Mouse (Mus musculus): ENCODE data around the gene Olfr102. TPM values are rescaled to one million over a fixed set of nuclear protein-coding genes. Genes with fewer than 3 reads are reported as not detected.

Gene Olfr102
- polyA plus RNA-seq, 1 experiment from 2014 or later: not detected

- Histone ChIP-seq H3K4me3 (ENCODE audit: low read depth, low read length) (no peak overlapping the region), H3K27ac (replicated peaks; ENCODE audit: low read depth, low read length) (no peak overlapping the region), H3K9me3 (ENCODE audit: control insufficient read depth, low read length) (no peaks in the 10 kb centered on the region), H3K27me3 (ENCODE audit: control insufficient read depth, insufficient read depth, low read length) (no peaks in the 10 kb centered on the region), H3K9ac (ENCODE audit: low read length) (no peak overlapping the region), H3K4me1 (ENCODE audit: control insufficient read depth, insufficient read depth, low read length) (no peaks in the 10 kb centered on the region), H3K4me2 (ENCODE audit: low read depth, severe bottlenecking) (no peak overlapping the region), H3K36me3 (ENCODE audit: control insufficient read depth, insufficient read depth, low read length) (no peaks in the 10 kb centered on the region)
- DNase-seq (ENCODE audit: low spot score): no peak
- ATAC-seq (ENCODE audit: insufficient number of reproducible peaks, low FRiP score, low TSS enrichment, low read depth): no peak
- 84% methylated on average over 2 of the region's 2 CpGs for WGBS
Observed at GRCm38 (mm10) chr17:37275626-37276248, 41.1 kb downstream of the Olfr102 start.

- ATAC-seq (ENCODE audit: insufficient number of reproducible peaks, low FRiP score, low TSS enrichment, low read depth): peak; percentile 53
- Histone ChIP-seq H3K27me3 (ENCODE audit: control insufficient read depth, insufficient read depth, low read length) (no peaks in the 10 kb centered on the region), H3K4me1 (ENCODE audit: control insufficient read depth, insufficient read depth, low read length) (no peaks in the 10 kb centered on the region), H3K4me2 (ENCODE audit: low read depth, severe bottlenecking) (peak overlapping the region; percentile 77; the same call in 1 of the 2 replicates), H3K4me3 (ENCODE audit: low read depth, low read length) (peak overlapping the region; percentile 41; the same call in 1 of the 2 replicates), H3K9ac (ENCODE audit: low read length) (no peak overlapping the region), H3K36me3 (ENCODE audit: control insufficient read depth, insufficient read depth, low read length) (no peaks in the 10 kb centered on the region), H3K9me3 (ENCODE audit: control insufficient read depth, low read length) (no peaks in the 10 kb centered on the region), H3K27ac (replicated peaks; ENCODE audit: low read depth, low read length) (no peak overlapping the region)
- WGBS: 65% methylated on average over 8 of the region's 8 CpGs
- DNase-seq (ENCODE audit: low spot score): no peak
Observed at GRCm38 (mm10) chr17:37270702-37271092, 46.2 kb downstream of the Olfr102 start.

GRCm38 (mm10) chr17:37270058-37270701 is 46.7 kb downstream of the Olfr102 start, which contains the start of gene H2-M3:
Gene H2-M3 (plus strand): TSS chr17:37270220.
- Histone ChIP-seq H3K27ac (replicated peaks; ENCODE audit: low read depth, low read length) (no peak within 1 kb of the TSS), H3K9ac (ENCODE audit: low read length) (no peak within 1 kb of the TSS), H3K4me2 (ENCODE audit: low read depth, severe bottlenecking) (peak within 1 kb of the TSS; percentile 77), H3K4me1 (ENCODE audit: control insufficient read depth, insufficient read depth, low read length) (no peaks in the 10 kb centered on the region), H3K27me3 (ENCODE audit: control insufficient read depth, insufficient read depth, low read length) (no peaks in the 10 kb centered on the region), H3K36me3 (ENCODE audit: control insufficient read depth, insufficient read depth, low read length) (no peaks in the 10 kb centered on the region), H3K9me3 (ENCODE audit: control insufficient read depth, low read length) (no peaks in the 10 kb centered on the region), H3K4me3 (ENCODE audit: low read depth, low read length) (peak within 1 kb of the TSS; percentile 41)
- ATAC-seq (ENCODE audit: insufficient number of reproducible peaks, low FRiP score, low TSS enrichment, low read depth): peak; percentile 94
- 5% methylated on average over 26 of the region's 26 CpGs for WGBS
- DNase-seq (ENCODE audit: low spot score): peak; percentile 94

- WGBS: 94% methylated on average over 1 of the region's 1 CpGs
- H3K27ac ChIP-seq (replicated peaks; ENCODE audit: low read depth, low read length): no peak within 1 kb of the TSS
- H3K4me3 ChIP-seq (ENCODE audit: low read depth, low read length): no peak within 1 kb of the TSS
- ATAC-seq (ENCODE audit: insufficient number of reproducible peaks, low FRiP score, low TSS enrichment, low read depth): no peak
- no peak within 1 kb of the TSS for H3K4me2 ChIP-seq (ENCODE audit: low read depth, severe bottlenecking)
- H3K36me3 ChIP-seq (ENCODE audit: control insufficient read depth, insufficient read depth, low read length): no peaks in the 10 kb centered on the region
- DNase-seq (ENCODE audit: low spot score): no peak
- no peaks in the 10 kb centered on the region for H3K9me3 ChIP-seq (ENCODE audit: control insufficient read depth, low read length)
- H3K4me1 ChIP-seq (ENCODE audit: control insufficient read depth, insufficient read depth, low read length): no peaks in the 10 kb centered on the region
- no peaks in the 10 kb centered on the region for H3K27me3 ChIP-seq (ENCODE audit: control insufficient read depth, insufficient read depth, low read length)
- H3K9ac ChIP-seq (ENCODE audit: low read length): no peak within 1 kb of the TSS
Observed at GRCm38 (mm10) chr17:37263626-37264025, 53.2 kb downstream of the Olfr102 start, which contains the start of gene Olfr98. Gene Olfr98 (minus strand): TSS chr17:37263749.

Other genes with a start within 250 kb of the Olfr102 start
- 0.09 TPM in 1 of 2 replicates, not detected in the other for gene Olfr90, start 228.6 kb downstream of the Olfr102 start, polyA plus RNA-seq (2014; fragmentation: Nextera tagmentation; extraction: Ambion mirVana)
- 0.14 TPM in 1 of 2 replicates, not detected in the other for gene Olfr91, start 218.8 kb downstream of the Olfr102 start, polyA plus RNA-seq (2014; fragmentation: Nextera tagmentation; extraction: Ambion mirVana)
- not detected in 2 replicates for gene Olfr92, start 197.0 kb downstream of the Olfr102 start, polyA plus RNA-seq (2014; fragmentation: Nextera tagmentation; extraction: Ambion mirVana)
- not detected in 2 replicates for gene Olfr93, start 155.6 kb downstream of the Olfr102 start, polyA plus RNA-seq (2014; fragmentation: Nextera tagmentation; extraction: Ambion mirVana)
- gene Ubd, start 123.2 kb downstream of the Olfr102 start, polyA plus RNA-seq (2014; fragmentation: Nextera tagmentation; extraction: Ambion mirVana): not detected in 2 replicates
- gene Olfr94, start 116.1 kb downstream of the Olfr102 start, polyA plus RNA-seq (2014; fragmentation: Nextera tagmentation; extraction: Ambion mirVana): not detected in 2 replicates
- gene Olfr95, start 103.9 kb downstream of the Olfr102 start, polyA plus RNA-seq (2014; fragmentation: Nextera tagmentation; extraction: Ambion mirVana): not detected in 2 replicates
- gene Olfr96, start 96.9 kb downstream of the Olfr102 start, polyA plus RNA-seq (2014; fragmentation: Nextera tagmentation; extraction: Ambion mirVana): not detected in 2 replicates
- not detected in 2 replicates for gene Olfr97, start 79.7 kb downstream of the Olfr102 start, polyA plus RNA-seq (2014; fragmentation: Nextera tagmentation; extraction: Ambion mirVana)
- not detected in 2 replicates for gene Olfr98, start 53.3 kb downstream of the Olfr102 start, polyA plus RNA-seq (2014; fragmentation: Nextera tagmentation; extraction: Ambion mirVana)
- 0.95 and 1.3 TPM in 2 replicates for gene H2-M3, start 46.8 kb downstream of the Olfr102 start, polyA plus RNA-seq (2014; fragmentation: Nextera tagmentation; extraction: Ambion mirVana)
- not detected in 2 replicates for gene Olfr99, start 33.6 kb downstream of the Olfr102 start, polyA plus RNA-seq (2014; fragmentation: Nextera tagmentation; extraction: Ambion mirVana)
- not detected in 2 replicates for gene Olfr101, start 12.7 kb downstream of the Olfr102 start, polyA plus RNA-seq (2014; fragmentation: Nextera tagmentation; extraction: Ambion mirVana)
- gene Olfr103, start 22.6 kb upstream of the Olfr102 start, polyA plus RNA-seq (2014; fragmentation: Nextera tagmentation; extraction: Ambion mirVana): not detected in 2 replicates
- not detected in 2 replicates for gene Olfr104-ps, start 42.5 kb upstream of the Olfr102 start, polyA plus RNA-seq (2014; fragmentation: Nextera tagmentation; extraction: Ambion mirVana)
- gene Olfr105-ps, start 62.0 kb upstream of the Olfr102 start, polyA plus RNA-seq (2014; fragmentation: Nextera tagmentation; extraction: Ambion mirVana): not detected in 2 replicates
- not detected in 2 replicates for gene Olfr106-ps, start 73.3 kb upstream of the Olfr102 start, polyA plus RNA-seq (2014; fragmentation: Nextera tagmentation; extraction: Ambion mirVana)
- not detected in 2 replicates for gene Olfr107, start 82.2 kb upstream of the Olfr102 start, polyA plus RNA-seq (2014; fragmentation: Nextera tagmentation; extraction: Ambion mirVana)
- gene Olfr108, start 128.4 kb upstream of the Olfr102 start, polyA plus RNA-seq (2014; fragmentation: Nextera tagmentation; extraction: Ambion mirVana): not detected in 2 replicates
- not detected in 2 replicates for gene Olfr109, start 141.9 kb upstream of the Olfr102 start, polyA plus RNA-seq (2014; fragmentation: Nextera tagmentation; extraction: Ambion mirVana)
- not detected in 2 replicates for gene H2-M2, start 166.5 kb upstream of the Olfr102 start, polyA plus RNA-seq (2014; fragmentation: Nextera tagmentation; extraction: Ambion mirVana)
- gene Olfr110, start 175.4 kb upstream of the Olfr102 start, polyA plus RNA-seq (2014; fragmentation: Nextera tagmentation; extraction: Ambion mirVana): not detected in 2 replicates
- gene Olfr111, start 191.0 kb upstream of the Olfr102 start, polyA plus RNA-seq (2014; fragmentation: Nextera tagmentation; extraction: Ambion mirVana): not detected in 2 replicates

Measured in limb, embryonic 11.5 days (tissue).